In the genomic region with DNA sequence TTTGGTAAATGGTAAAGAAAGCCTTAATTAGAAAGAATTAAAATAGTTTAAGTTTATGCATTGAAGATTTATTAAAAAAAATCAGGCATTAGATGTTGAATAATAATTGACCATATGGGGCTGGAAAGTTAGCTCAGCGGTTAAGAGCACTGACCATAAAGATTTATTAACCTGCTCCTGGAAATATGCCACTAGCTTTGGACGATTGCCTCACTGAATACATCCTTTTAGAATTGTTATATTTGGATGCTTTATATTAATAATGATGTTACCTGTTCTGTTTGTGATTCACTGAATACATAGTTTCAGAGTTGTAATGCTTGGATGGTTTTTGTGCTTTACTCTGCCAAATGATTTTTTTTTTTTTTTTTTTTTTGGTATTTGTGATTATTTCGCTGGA, we compare ENCODE assay signal across 3 mouse cellular contexts. TPM values are rescaled to one million over a fixed set of nuclear protein-coding genes. Genes with fewer than 3 reads are reported as not detected.
"Had no signal": no experiment of that assay in that cellular context is flagged by ENCODE, and none has a peak within 500 bp of the region (broad histone marks: within the 10 kb centered on the region; RNA-seq: fewer than 3 reads in every experiment).

No protein-coding gene starts in this region.

RNA-seq across cellular contexts. Expression of a gene that starts 32.5 kb away (rescaled TPM):
- polyA plus RNA-seq: small intestine, adult 2 months; spleen, adult 2 months; stomach, embryonic 16.5 days had no signal
